Mouse (Mus musculus): Measurements from ENCODE around the gene Rab26. TPM values are rescaled to one million over a fixed set of nuclear protein-coding genes. Genes with fewer than 3 reads are reported as not detected.

Rab26 gene
- polyA plus RNA-seq, 1 experiment from 2014 or later: 1.2 TPM

GRCm38 (mm10) chr17:24540375-24540774 is 6.4 kb upstream of the Rab26 start:
- H3K4me3 ChIP-seq (ENCODE audit: low read depth, low read length): no peak overlapping the region
- H3K9me3 ChIP-seq (ENCODE audit: low read length): no peaks in the 10 kb centered on the region
- no peaks in the 10 kb centered on the region for H3K4me1 ChIP-seq (ENCODE audit: insufficient read depth, low read depth, low read length)
- peak; percentile 90 for TF ChIP-seq CTCF (IDR thresholded peaks at IDR 0.05)
- TF ChIP-seq EP300 (IDR thresholded peaks at IDR 0.05): no peak
- no peaks in the 10 kb centered on the region for H3K36me3 ChIP-seq (ENCODE audit: insufficient read depth, low read length)
- DNase-seq (ENCODE audit: low spot score) (peak; percentile 80), ATAC-seq (peak; percentile 79)
- WGBS: 6% methylated on average over 3 of the region's 3 CpGs
- H3K27ac ChIP-seq (ENCODE audit: low read length): no peak overlapping the region
- H3K9ac ChIP-seq (replicated peaks; ENCODE audit: low read depth): no peak overlapping the region
- no peaks in the 10 kb centered on the region for H3K27me3 ChIP-seq (replicated peaks; ENCODE audit: insufficient read depth, low read length)
- H3K4me2 ChIP-seq (replicated peaks; ENCODE audit: low read depth, low read length): no peak overlapping the region

- WGBS: 61% methylated on average over 8 of the region's 8 CpGs
These were observed 4.9 kb upstream of the Rab26 start for GRCm38 (mm10) chr17:24538950-24539349.

GRCm38 (mm10) chr17:24537536-24537935 is 3.5 kb upstream of the Rab26 start:
- Histone ChIP-seq H3K27me3 (replicated peaks; ENCODE audit: insufficient read depth, low read length) (no peaks in the 10 kb centered on the region), H3K4me3 (ENCODE audit: low read depth, low read length) (no peak overlapping the region), H3K4me1 (ENCODE audit: insufficient read depth, low read depth, low read length) (0 out of 2 replicates have a peak, but pooled peaks cover 2% of the 10 kb centered on the region), H3K36me3 (ENCODE audit: insufficient read depth, low read length) (no peaks in the 10 kb centered on the region), H3K9ac (replicated peaks; ENCODE audit: low read depth) (no peak overlapping the region), H3K27ac (ENCODE audit: low read length) (no peak overlapping the region), H3K9me3 (ENCODE audit: low read length) (no peaks in the 10 kb centered on the region), H3K4me2 (replicated peaks; ENCODE audit: low read depth, low read length) (no peak overlapping the region)
- ATAC-seq: no peak
- WGBS: 22% methylated on average over 3 of the region's 3 CpGs
- DNase-seq (ENCODE audit: low spot score): peak; percentile 65
- TF ChIP-seq CTCF (IDR thresholded peaks at IDR 0.05) (no peak), EP300 (IDR thresholded peaks at IDR 0.05) (no peak)

More at GRCm38 (mm10) chr17:24538950-24539349, 4.9 kb upstream of the Rab26 start:
- Histone ChIP-seq H3K27ac (ENCODE audit: low read length) (no peak overlapping the region), H3K4me2 (replicated peaks; ENCODE audit: low read depth, low read length) (no peak overlapping the region), H3K9me3 (ENCODE audit: low read length) (no peaks in the 10 kb centered on the region), H3K27me3 (replicated peaks; ENCODE audit: insufficient read depth, low read length) (no peaks in the 10 kb centered on the region), H3K36me3 (ENCODE audit: insufficient read depth, low read length) (no peaks in the 10 kb centered on the region), H3K9ac (replicated peaks; ENCODE audit: low read depth) (no peak overlapping the region), H3K4me1 (ENCODE audit: insufficient read depth, low read depth, low read length) (no peaks in the 10 kb centered on the region), H3K4me3 (ENCODE audit: low read depth, low read length) (no peak overlapping the region)
- DNase-seq (ENCODE audit: low spot score) (no peak), ATAC-seq (0 out of 2 replicates have a peak, but pooled peaks have one; percentile 32)
- TF ChIP-seq EP300 (IDR thresholded peaks at IDR 0.05) (no peak), CTCF (IDR thresholded peaks at IDR 0.05) (peak; percentile 70)

GRCm38 (mm10) chr17:24535300-24535699 is 1.3 kb upstream of the Rab26 start:
- Histone ChIP-seq H3K4me3 (ENCODE audit: low read depth, low read length) (no peak overlapping the region), H3K4me2 (replicated peaks; ENCODE audit: low read depth, low read length) (no peak overlapping the region), H3K36me3 (ENCODE audit: insufficient read depth, low read length) (no peaks in the 10 kb centered on the region), H3K9me3 (ENCODE audit: low read length) (no peaks in the 10 kb centered on the region), H3K27me3 (replicated peaks; ENCODE audit: insufficient read depth, low read length) (no peaks in the 10 kb centered on the region), H3K27ac (ENCODE audit: low read length) (no peak overlapping the region), H3K4me1 (ENCODE audit: insufficient read depth, low read depth, low read length) (peaks cover 2% of the 10 kb centered on the region; the same call in 1 of the 2 replicates), H3K9ac (replicated peaks; ENCODE audit: low read depth) (no peak overlapping the region)
- ATAC-seq: no peak
- DNase-seq (ENCODE audit: low spot score): no peak
- TF ChIP-seq EP300 (IDR thresholded peaks at IDR 0.05) (no peak), CTCF (IDR thresholded peaks at IDR 0.05) (no peak)
- WGBS: 44% methylated on average over 5 of the region's 5 CpGs

- H3K4me1 ChIP-seq (ENCODE audit: insufficient read depth, low read depth, low read length): peaks cover 7% of the 10 kb centered on the region; the same call in 1 of the 2 replicates
- no peaks in the 10 kb centered on the region for H3K36me3 ChIP-seq (ENCODE audit: insufficient read depth, low read length)
- H3K27ac ChIP-seq (ENCODE audit: low read length): no peak overlapping the region
- H3K4me2 ChIP-seq (replicated peaks; ENCODE audit: low read depth, low read length): peak overlapping the region; percentile 61
- H3K27me3 ChIP-seq (replicated peaks; ENCODE audit: insufficient read depth, low read length): no peaks in the 10 kb centered on the region
- WGBS: 15% methylated on average over 35 of the region's 53 CpGs
- H3K9ac ChIP-seq (replicated peaks; ENCODE audit: low read depth): no peak overlapping the region
- DNase-seq (ENCODE audit: low spot score) (peak; percentile 94), ATAC-seq (peak; percentile 90)
- no peaks in the 10 kb centered on the region for H3K9me3 ChIP-seq (ENCODE audit: low read length)
- peak; percentile 55 for TF ChIP-seq CTCF (IDR thresholded peaks at IDR 0.05)
- no peak for TF ChIP-seq EP300 (IDR thresholded peaks at IDR 0.05)
- H3K4me3 ChIP-seq (ENCODE audit: low read depth, low read length): peak overlapping the region; percentile 22; the same call in 1 of the 2 replicates
These were observed 664 bp downstream of the Rab26 start for GRCm38 (mm10) chr17:24533099-24533992.

- no peak for ATAC-seq
- Histone ChIP-seq H3K36me3 (ENCODE audit: insufficient read depth, low read length) (no peaks in the 10 kb centered on the region), H3K4me1 (ENCODE audit: insufficient read depth, low read depth, low read length) (peaks cover 8% of the 10 kb centered on the region; the same call in 1 of the 2 replicates), H3K27ac (ENCODE audit: low read length) (no peak overlapping the region), H3K4me3 (ENCODE audit: low read depth, low read length) (no peak overlapping the region), H3K4me2 (replicated peaks; ENCODE audit: low read depth, low read length) (no peak overlapping the region), H3K9me3 (ENCODE audit: low read length) (no peaks in the 10 kb centered on the region), H3K9ac (replicated peaks; ENCODE audit: low read depth) (no peak overlapping the region), H3K27me3 (replicated peaks; ENCODE audit: insufficient read depth, low read length) (no peaks in the 10 kb centered on the region)
- 82% methylated on average over 7 of the region's 7 CpGs for WGBS
- DNase-seq (ENCODE audit: low spot score): no peak
- no peak for TF ChIP-seq CTCF (IDR thresholded peaks at IDR 0.05)
- no peak for TF ChIP-seq EP300 (IDR thresholded peaks at IDR 0.05)
These were observed 2.0 kb downstream of the Rab26 start for GRCm38 (mm10) chr17:24532045-24532444.
